Mouse (Mus musculus) brown adipose tissue, adult 24 weeks (tissue): ENCODE data around the gene Abcb9. TPM values are rescaled to one million over a fixed set of nuclear protein-coding genes. Genes with fewer than 3 reads are reported as not detected.

Source experiments
- H3K27ac ChIP-seq: fragments of 200-500 bp; replicated peaks from 2 replicates; pipeline ENCODE4 v1.5.1; 2012; ENCODE audit warnings: low read depth, mild to moderate bottlenecking, low read length
- H3K4me1 ChIP-seq: fragments of 200-500 bp; 2 replicates; pipeline ENCODE4 v1.6.1; 2012; ENCODE audit warnings: low read length, mixed read lengths; ENCODE audit not compliant: control insufficient read depth, insufficient read depth, insufficient read length
- H3K4me3 ChIP-seq: fragments of 200-500 bp; 2 replicates; pipeline ENCODE4 v1.5.1; 2012; ENCODE audit warnings: low read depth, mild to moderate bottlenecking, low read length, moderate library complexity; ENCODE audit not compliant: insufficient read depth
- polyA plus RNA-seq: library from polyadenylated mRNA; stranded (reverse); fragments of >200 nt; gene quantifications from 2 replicates; pipeline ENCODE4 v1.2.4, GENCODE M21; 2012; ENCODE audit not compliant: missing spikeins, insufficient read depth, insufficient read length

Abcb9 gene
- polyA plus RNA-seq, 1 experiment: 6.4 TPM

DNA sequence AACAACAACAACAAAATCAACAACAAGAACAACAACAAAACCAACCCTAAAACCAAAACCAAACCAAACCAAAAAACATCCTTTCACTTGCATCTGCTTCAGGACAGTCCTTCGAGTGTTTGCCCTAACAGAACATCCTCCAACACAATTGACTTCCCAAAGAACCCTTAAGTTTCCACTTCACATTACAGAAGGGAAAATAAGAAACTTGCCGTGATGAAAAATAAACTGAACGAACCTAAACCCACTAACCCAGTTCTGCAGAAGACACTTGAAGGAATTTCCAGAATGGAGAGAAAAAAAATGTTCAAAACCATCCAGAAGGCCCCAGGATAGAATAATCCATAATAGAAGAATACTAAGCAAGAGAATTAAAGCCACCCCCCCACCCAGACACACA is 7.4 kb upstream of the Abcb9 start:
- H3K27ac ChIP-seq: no peak overlapping the region
- no peaks in the 10 kb centered on the region for H3K4me1 ChIP-seq
- no peak overlapping the region for H3K4me3 ChIP-seq

- Histone ChIP-seq H3K27ac (no peak overlapping the region), H3K4me1 (no peaks in the 10 kb centered on the region), H3K4me3 (no peak overlapping the region)
Observed at GRCm38 (mm10) chr5:124102326-124102725, 6.7 kb upstream of the Abcb9 start.

- Histone ChIP-seq H3K4me3 (no peak overlapping the region), H3K27ac (no peak overlapping the region), H3K4me1 (no peaks in the 10 kb centered on the region)
Observed at GRCm38 (mm10) chr5:124100128-124101044, 4.8 kb upstream of the Abcb9 start.

- Histone ChIP-seq H3K4me1 (no peaks in the 10 kb centered on the region), H3K4me3 (no peak overlapping the region), H3K27ac (no peak overlapping the region)
Observed at GRCm38 (mm10) chr5:124098923-124099322, 3.3 kb upstream of the Abcb9 start.

GRCm38 (mm10) chr5:124095077-124095581 is 469 bp downstream of the Abcb9 start:
- no peaks in the 10 kb centered on the region; the same call in 1 of the 2 replicates for H3K4me1 ChIP-seq
- peak overlapping the region; percentile 75 for H3K4me3 ChIP-seq
- peak overlapping the region; percentile 56 for H3K27ac ChIP-seq

GRCm38 (mm10) chr5:124093852-124094604 is 1.6 kb downstream of the Abcb9 start:
- Histone ChIP-seq H3K4me3 (peak overlapping the region; percentile 0; the same call in 1 of the 2 replicates), H3K27ac (no peak overlapping the region), H3K4me1 (no peaks in the 10 kb centered on the region; the same call in 1 of the 2 replicates)

GRCm38 (mm10) chr5:124093120-124093794 is 2.3 kb downstream of the Abcb9 start:
- Histone ChIP-seq H3K4me3 (no peak overlapping the region), H3K4me1 (no peaks in the 10 kb centered on the region; the same call in 1 of the 2 replicates), H3K27ac (no peak overlapping the region)

DNA sequence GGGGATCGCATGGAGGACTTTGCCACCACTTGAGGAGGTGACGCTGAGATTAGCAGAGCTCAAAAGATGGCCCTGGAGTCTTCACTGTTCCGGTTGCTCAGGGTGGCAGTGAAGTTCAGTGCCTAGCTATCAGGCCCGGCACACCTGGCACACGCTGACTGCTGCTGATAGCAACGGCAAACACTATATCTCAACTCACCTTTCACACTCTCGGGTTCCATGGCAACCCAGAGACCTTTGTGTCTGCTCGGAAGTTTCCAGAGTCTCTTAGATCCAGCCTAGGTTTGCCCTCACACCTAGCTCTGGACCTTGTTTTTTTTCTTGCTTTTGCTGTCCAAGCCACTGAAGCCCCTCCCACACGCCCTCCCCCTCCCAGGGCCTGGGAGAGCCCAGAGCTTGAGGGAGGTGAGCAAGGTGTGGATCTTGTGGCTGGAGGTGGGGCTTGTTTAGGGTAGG is 3.6 kb downstream of the Abcb9 start:
- no peak overlapping the region for H3K27ac ChIP-seq

DNA sequence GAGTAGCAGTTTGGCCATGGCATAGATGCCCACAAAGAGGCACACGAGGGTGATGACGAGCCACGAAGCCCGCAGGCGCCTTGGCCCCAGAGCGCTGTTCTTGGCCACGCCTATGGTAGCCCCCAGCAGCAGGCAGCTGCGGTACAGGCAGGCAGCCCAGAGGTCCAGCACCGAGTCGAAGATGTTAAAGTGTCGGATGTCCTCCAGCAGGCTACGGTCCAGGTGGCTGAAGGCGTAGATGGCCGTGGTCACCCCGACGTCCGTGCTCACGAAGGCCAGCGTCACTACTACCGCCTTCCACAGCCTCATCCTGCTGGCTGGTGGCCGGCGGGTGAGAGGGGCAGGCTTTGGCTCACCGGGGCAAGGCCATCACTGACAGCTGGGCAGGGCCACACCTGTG is 5.7 kb downstream of the Abcb9 start:
- H3K27ac ChIP-seq: no peak overlapping the region

More for the DNA sequence above, 3.6 kb downstream of the Abcb9 start:
- Histone ChIP-seq H3K4me3 (no peak overlapping the region), H3K4me1 (no peaks in the 10 kb centered on the region; the same call in 1 of the 2 replicates)

GRCm38 (mm10) chr5:124086876-124087275 is 8.7 kb downstream of the Abcb9 start:
- H3K4me1 ChIP-seq: no peaks in the 10 kb centered on the region
- no peak overlapping the region for H3K27ac ChIP-seq
- no peak overlapping the region for H3K4me3 ChIP-seq

More for the DNA sequence above, 5.7 kb downstream of the Abcb9 start:
- Histone ChIP-seq H3K4me1 (no peaks in the 10 kb centered on the region; the same call in 1 of the 2 replicates), H3K4me3 (no peak overlapping the region)

DNA sequence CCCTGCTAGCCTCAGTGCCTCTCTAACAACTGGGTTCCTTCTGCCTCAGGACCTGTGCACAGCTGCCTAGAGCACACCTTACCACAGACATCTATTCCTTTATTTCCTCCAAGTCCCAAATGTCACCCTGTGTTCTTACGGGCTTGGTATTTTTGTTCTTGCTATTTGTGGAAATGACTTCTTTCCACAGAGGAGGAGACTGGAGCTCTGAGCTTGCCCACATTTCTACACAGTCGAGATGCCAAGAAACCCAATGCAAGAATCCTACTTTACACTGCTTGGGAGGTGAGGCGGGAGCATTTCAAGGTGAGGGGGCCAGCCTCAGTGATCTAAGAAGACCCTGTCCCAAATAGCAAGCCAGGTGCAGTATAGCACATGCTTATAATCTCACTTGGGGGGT is 10.1 kb downstream of the Abcb9 start:
- Histone ChIP-seq H3K4me3 (no peak overlapping the region), H3K27ac (no peak overlapping the region), H3K4me1 (no peaks in the 10 kb centered on the region)

- H3K27ac ChIP-seq: no peak overlapping the region
- H3K4me3 ChIP-seq: no peak overlapping the region
- H3K4me1 ChIP-seq: no peaks in the 10 kb centered on the region
Observed at GRCm38 (mm10) chr5:124084588-124085173, 10.9 kb downstream of the Abcb9 start.

DNA sequence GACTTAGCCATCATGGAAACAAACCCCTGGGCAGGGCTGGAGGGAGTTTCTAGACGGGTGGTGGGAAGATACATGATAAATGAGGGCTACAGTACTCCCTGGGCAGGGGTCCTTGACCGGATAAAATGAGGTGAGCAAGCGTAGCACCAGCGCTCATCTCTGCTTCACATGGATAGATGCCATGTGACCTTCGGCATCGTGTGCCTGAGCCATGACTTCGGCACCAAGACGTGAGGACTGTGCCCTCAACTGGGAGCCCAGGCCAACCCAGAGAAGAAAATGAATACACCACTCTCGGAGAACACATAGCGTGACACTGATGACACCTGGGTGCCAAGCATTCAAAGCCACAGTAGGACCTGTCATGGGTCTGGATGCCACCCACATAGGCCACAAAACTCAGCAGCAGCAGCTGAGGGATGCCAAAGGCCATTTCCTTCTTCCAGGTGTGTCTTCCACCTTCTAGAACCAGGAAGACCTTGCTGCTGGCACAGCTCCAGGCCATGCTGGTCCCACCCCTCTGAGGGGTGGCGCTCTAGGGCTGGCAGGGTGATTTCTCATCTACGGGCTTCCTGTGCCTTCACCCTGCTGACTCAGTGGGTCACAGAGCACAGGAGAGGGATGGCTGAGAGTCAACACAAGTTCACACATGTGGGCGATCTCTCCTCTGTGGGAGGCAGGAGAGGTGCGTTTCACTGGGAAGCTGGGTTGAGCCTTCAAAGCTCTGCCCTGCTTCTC is 11.6 kb downstream of the Abcb9 start:
- no peaks in the 10 kb centered on the region for H3K4me1 ChIP-seq
- no peak overlapping the region for H3K27ac ChIP-seq
- H3K4me3 ChIP-seq: no peak overlapping the region
